Mouse (Mus musculus) C2C12 (cell line): ENCODE results near the gene Ubap1.

ENCODE experiments used
- CEBPB ChIP-seq: IDR thresholded peaks from one replicate; pipeline ENCODE4 v1.6.1; 2011; ENCODE audit warnings: low read depth, mild to moderate bottlenecking, control low read depth, moderate library complexity
- CTCF ChIP-seq: IDR thresholded peaks from one replicate; pipeline ENCODE4 v1.5.1; 2011; ENCODE audit not compliant: control insufficient read depth, insufficient read depth, insufficient read length
- MAX ChIP-seq: IDR thresholded peaks from one replicate; pipeline ENCODE4 v1.6.1; 2011; ENCODE audit warnings: mild to moderate bottlenecking, control low read depth
- MYOD1 ChIP-seq: IDR thresholded peaks from one replicate; pipeline ENCODE4 v1.6.1; 2011; ENCODE audit warnings: low read depth; ENCODE audit not compliant: control insufficient read depth, insufficient read length
- MYOG ChIP-seq: IDR thresholded peaks from one replicate; pipeline ENCODE4 v1.6.1; 2011; ENCODE audit not compliant: control insufficient read depth, insufficient read length; ENCODE audit errors: extremely low read depth
- USF1 ChIP-seq: IDR thresholded peaks from one replicate; pipeline ENCODE4 v1.6.1; 2011; ENCODE audit warnings: low read depth, mild to moderate bottlenecking, control low read depth, moderate library complexity

- TF ChIP-seq CTCF (no peak), MYOD1 (no peak), CEBPB (no peak), MYOG (no peak), MAX (no peak), USF1 (no peak)
These were observed 10.6 kb downstream of the Ubap1 start for GRCm38 (mm10) chr4:41359358-41359757.
